Mouse (Mus musculus) embryo, embryonic 10.5 days (tissue): ENCODE results near the gene Myl9.
A peak's percentile ranks its signal among the peaks of the same experiment; 100 is the strongest.
"Not testable (repeated sequence)": the region's sequence is repeated elsewhere in the genome, so short reads cannot be mapped to it uniquely, and the experiment has no call there.

ENCODE experiments used
- DNase-seq: peaks from one replicate; pipeline ENCODE4 v3.0.0-alpha.2; 2015; ENCODE audit warnings: low spot score

The Myl9 gene

DNA sequence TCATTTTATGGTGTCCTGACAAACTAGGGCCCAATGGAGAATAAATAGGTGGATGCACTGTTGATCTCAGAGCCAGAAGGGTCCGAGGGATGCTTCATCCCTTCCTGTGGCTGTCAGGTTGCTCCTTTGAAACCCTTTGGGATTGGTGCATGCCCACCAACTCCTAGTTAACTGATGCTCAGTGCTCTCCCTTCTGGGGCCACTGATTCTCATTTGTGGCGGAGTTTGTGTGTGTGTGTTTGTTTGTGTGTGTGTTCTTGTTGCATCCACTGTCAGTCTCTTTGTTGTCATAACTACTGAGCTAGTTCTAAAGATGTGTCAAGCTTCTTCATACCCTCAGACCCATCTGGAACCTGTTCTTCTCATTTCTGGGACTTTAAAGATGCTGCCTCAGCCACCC is 9.7 kb downstream of the Myl9 start:
- DNase-seq: no peak

- not testable (repeated sequence) for DNase-seq
Observed at GRCm38 (mm10) chr2:156786369-156786768, 11.1 kb downstream of the Myl9 start.

GRCm38 (mm10) chr2:156787090-156787775 is 12.0 kb downstream of the Myl9 start:
- DNase-seq: no peak

- DNase-seq: peak; percentile 46
Observed at GRCm38 (mm10) chr2:156787776-156788105, 12.5 kb downstream of the Myl9 start.

- no peak for DNase-seq
Observed at GRCm38 (mm10) chr2:156788836-156789235, 13.6 kb downstream of the Myl9 start.

- no peak for DNase-seq
Observed at GRCm38 (mm10) chr2:156798516-156798915, 23.3 kb downstream of the Myl9 start.

GRCm38 (mm10) chr2:156801045-156801444 is 25.8 kb downstream of the Myl9 start:
- no peak for DNase-seq

DNA sequence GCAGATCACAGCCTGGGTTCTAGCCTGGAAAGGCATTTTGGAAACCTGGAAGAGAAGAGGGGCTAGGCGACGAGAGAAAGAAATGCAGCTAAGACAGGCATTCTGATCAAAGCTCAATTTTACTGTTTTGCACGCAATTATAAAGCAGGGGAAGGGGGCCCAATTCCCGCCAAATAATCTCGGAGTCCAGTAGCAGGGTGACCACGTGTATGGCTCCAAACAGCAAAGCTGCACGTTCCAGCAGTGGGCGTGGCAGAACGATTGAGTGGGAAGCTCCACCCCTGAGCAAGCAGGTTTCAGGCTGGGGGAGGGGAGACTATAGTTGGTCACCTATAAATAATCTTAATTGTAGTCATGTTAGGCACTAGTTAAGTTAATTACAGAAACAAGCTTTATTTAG is 26.9 kb downstream of the Myl9 start:
- DNase-seq: not testable (repeated sequence)

- no peak for DNase-seq
Observed at GRCm38 (mm10) chr2:156803698-156804372, 28.6 kb downstream of the Myl9 start.

DNA sequence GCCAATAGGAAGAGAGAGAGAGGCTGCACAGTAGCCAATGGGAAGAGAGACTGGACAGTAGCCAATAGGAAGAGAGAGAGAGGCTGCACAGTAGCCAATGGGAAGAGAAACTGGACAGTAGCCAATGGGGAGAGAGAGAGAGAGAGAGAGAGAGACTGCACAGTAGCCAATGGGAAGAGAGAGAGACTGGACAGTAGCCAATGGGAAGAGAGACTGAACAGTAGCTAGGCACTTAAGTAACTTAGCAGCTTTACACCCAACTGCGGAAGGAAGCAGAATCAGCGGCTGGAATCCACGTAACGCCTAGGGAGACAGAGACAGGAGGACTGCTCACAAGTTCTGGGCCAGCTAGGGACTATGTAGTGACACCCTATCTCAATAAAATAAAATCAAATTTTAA is 29.4 kb downstream of the Myl9 start:
- no peak for DNase-seq

DNA sequence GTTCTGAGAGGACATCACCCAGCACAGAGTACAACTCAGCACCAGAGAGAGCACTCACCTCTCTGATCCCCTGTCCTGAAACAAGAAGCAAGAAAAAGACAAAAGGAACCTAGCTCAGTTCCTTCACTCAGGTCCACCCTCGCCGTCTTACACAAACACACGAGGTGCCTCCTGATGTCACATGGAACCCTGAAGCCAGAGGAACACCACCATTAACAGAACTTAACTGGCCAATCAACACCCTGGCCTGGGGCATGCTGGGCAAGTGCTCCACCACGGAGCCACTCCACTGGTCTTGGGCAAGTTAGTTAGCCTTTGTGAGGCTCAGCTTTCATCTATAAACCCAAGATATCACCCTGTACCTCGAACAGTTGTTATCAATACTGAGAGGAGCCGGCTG is 31.7 kb downstream of the Myl9 start:
- DNase-seq: no peak

DNA sequence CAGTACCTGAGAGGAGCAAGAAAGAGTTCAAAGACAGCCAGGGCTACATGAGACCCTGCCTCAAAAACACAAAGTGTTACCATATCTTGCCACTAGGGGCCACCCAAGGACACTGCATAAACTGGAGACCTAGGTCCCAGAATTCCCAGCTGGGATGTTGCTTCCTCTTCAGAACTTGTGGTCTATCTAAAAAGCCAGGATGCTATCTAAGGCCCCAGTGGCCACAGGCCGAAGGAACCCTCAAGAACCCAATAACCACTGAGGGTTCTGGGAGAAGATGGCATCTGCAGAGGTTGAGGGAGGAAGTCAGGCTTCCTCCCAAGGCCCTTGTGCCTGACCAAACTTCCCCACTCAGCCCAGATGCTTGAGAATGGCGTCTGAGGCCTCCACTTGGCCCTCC is 34.4 kb downstream of the Myl9 start:
- DNase-seq: peak; percentile 91

DNA sequence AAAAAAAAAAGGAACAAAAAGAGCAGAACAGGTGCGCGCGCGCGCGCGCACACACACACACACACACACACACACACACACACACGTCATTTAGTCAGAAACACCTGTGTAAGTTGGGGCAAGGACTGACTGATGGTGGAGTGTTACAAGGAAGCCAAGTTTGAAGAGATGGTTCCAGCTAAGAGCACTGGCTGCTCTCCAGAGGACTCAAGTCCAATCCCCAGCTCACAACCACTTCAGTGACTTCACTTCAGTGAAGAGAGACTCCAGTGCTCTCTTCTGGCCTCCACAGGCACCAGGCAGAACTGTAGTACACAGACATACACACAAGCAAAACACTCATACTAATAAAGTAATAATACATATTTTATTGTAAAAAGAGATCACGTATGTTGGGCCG is 35.5 kb downstream of the Myl9 start:
- DNase-seq: no peak

- no peak for DNase-seq
Observed at GRCm38 (mm10) chr2:156811556-156811955, 36.3 kb downstream of the Myl9 start.

- DNase-seq: peak; percentile 59
Observed at GRCm38 (mm10) chr2:156814344-156814801, 39.2 kb downstream of the Myl9 start.

- DNase-seq: peak; percentile 11
Observed at GRCm38 (mm10) chr2:156814893-156815292, 39.7 kb downstream of the Myl9 start.

GRCm38 (mm10) chr2:156815412-156815811 is 40.2 kb downstream of the Myl9 start:
- no peak for DNase-seq

- DNase-seq: no peak
Observed at GRCm38 (mm10) chr2:156816116-156816515, 40.9 kb downstream of the Myl9 start.

DNA sequence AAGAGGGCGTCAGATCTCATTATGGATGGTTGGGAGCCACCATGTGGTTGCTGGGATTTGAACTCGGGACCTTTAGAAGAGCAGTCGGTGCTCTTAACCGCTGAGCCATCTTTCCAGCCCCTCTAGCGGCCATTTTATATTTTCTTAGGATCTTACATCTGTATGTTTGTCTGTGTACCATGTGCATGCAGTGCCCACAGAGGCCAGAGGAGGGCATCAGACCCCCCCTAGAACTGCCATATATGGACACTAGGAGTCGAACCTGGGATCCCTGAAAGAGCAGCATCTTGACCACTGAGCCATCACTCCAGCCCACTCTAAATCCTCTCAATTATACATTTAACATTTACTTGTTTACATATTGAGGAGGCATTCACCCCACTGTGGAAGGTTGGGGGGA is 49.9 kb downstream of the Myl9 start:
- not testable (repeated sequence) for DNase-seq
